Mouse (Mus musculus) right cerebral cortex, postnatal 25 days (tissue): Measurements from ENCODE around the gene Olfr887.

ENCODE experiments used
- DNase-seq: peaks from one replicate; pipeline ENCODE4 v3.0.0; 2022

Gene Olfr887

DNA sequence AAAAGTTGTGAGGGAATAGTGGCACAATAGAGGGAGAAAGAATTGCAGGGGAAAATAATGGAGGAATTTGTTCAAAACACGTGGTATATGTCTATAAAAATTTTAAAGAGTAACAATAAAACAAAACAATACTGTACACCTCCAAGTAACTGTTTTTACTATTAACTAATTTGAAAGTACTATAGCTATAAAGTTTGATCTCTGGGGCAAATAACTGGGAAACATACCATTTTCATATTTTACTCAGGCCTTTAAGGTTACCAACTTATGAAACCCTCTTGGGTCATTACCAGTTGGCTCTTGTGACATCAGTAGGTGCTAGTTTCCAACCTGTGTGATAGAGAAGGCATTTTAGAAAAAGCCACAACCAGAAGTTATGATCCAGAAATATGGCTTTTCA, at the start of gene Olfr887:
Gene Olfr887 (plus strand): TSS at position 301 of the 400 bp plus-strand sequence.
- DNase-seq, result no peak

DNA sequence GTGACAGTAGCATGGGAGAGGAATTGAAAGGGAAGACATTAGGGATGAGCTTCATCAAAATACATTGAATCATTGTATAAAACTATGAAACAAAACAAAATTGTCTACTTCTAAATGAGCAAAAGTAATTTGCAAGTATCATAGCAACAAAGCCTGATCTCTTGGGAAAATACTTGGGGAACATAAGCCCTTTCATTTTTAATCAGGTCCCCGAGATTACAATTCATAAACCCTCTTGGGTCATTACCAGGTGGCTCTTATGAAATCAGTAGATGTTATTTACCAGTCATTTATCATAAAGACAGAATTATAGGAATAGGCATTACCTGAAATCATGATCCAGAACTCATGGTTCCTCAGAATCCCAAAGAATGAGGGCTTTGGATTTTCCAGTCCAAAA, 37.6 kb upstream of the Olfr887 start, which contains the start of gene Olfr884:
Gene Olfr884 (plus strand): TSS at position 301 of the 400 bp plus-strand sequence.
- no peak for DNase-seq

DNA sequence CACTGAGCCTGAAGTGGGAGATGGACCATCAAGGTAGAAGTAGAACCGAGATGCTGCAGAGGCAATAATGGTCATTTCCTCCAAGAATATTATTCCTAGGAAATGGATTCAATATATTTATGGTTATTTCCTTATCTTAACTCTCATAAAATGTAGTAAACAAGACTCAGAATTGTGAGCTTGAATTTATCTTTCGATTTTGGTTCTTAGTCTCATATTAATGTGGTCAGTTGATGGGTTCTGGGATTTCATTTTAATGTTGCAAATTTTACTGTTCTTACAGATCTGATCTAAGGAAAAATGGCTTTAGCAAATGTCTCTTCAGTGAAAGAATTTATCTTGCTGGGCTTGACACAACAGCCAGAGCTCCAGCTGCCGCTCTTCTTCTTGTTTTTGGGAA, 22.9 kb upstream of the Olfr887 start, which contains the start of gene Olfr885:
Gene Olfr885 (plus strand): TSS at position 301 of the 400 bp plus-strand sequence.
- DNase-seq, result no peak

DNA sequence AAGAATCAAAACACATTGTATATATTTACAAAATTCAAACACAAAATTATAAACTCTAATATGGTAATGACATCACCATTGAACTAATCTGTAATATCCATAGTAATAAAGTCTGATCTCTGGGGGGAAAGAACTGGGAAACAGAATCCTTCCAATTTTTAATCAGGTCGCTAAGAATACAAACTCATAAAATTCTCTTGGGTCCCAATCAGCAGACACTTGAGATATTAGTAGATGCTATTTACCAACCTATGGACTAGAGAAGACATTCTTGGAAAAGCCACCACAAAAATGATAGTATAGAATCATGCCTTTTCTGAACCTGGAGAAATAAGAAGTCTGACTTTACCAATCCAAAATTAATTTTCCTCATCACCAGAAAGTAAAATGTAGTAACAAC, 24.0 kb downstream of the Olfr887 start, which contains the start of gene Olfr888:
Gene Olfr888 (plus strand): TSS at position 301 of the 400 bp plus-strand sequence.
- no peak for DNase-seq

DNA sequence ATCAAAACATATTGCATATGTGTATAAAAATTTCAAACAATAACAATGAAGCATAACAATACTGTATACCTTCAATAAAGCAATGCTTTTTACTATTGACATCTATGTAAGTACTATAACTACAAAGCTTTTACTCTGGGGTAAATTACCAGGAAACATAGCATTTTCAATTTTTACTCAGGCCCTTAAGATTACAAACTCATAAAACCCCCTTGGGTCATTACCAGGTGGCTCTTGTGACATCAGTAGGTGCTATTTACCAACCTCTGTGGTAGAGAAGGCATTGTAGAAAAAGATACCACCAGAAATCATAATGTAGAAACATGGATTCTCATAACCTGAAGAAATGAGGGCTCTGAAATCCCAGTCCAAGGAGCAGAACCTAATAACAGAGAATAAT, 31.0 kb downstream of the Olfr887 start, which contains the start of gene Olfr889:
Gene Olfr889 (plus strand): TSS at position 301 of the 400 bp plus-strand sequence.
- DNase-seq, result no peak
